Mouse (Mus musculus): ENCODE results near the gene H2afj. TPM values are rescaled to one million over a fixed set of nuclear protein-coding genes. Genes with fewer than 3 reads are reported as not detected.

H2afj gene
- polyA plus RNA-seq, 1 experiment from 2014 or later: 123 TPM

DNA sequence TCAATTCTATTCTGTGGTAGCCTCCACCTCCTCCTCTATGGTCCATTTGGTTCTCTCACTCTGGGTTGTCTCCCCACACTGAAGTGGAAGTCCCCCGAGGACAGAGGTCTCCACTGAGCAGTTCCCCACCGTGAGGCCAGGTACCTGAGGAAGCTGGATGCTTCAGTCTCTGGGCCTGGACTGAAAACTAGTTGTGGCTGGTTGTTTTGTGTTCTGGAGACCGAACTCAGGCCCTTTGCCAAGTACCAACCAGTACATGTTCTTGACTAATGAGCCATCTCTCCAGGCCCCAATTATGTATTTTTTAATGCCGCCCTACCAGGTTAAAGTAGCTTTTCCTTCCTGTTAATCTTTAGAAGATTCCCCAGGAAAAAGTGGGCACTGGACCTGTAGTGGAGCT, 44.3 kb downstream of the H2afj start:
- Histone ChIP-seq H3K9me3 (no peaks in the 10 kb centered on the region), H3K9ac (no peak overlapping the region), H3K27ac (no peak overlapping the region), H3K4me2 (replicated peaks) (no peak overlapping the region), H3K27me3 (replicated peaks) (no peaks in the 10 kb centered on the region), H3K4me1 (peaks cover 5% of the 10 kb centered on the region; the same call in 1 of the 2 replicates), H3K4me3 (no peak overlapping the region), H3K36me3 (no peaks in the 10 kb centered on the region)
- no peak for ATAC-seq (ENCODE audit: low FRiP score, low read depth)
- WGBS: 86% methylated on average over 4 of the region's 4 CpGs

DNA sequence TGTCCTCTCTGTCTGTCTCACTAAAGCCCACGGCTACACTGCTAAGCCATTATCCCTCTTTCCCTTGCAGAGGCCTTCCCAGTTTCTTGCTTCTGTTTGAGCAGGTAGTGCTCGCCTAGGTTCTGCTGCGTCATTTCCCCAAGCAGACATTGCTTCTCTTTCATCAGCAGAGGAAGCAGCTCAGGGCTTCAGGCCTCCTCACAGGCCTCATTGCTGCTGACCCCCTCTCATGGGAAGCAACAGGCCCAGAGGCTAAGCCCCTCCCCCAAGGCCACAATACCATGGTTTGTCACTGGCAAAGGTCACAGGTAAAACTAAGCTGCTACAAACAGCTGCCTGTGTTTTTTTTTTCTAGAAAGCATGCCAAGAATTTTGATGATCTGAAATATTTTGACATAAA, 44.7 kb downstream of the H2afj start:
- Histone ChIP-seq H3K27ac (no peak overlapping the region), H3K4me2 (replicated peaks) (no peak overlapping the region), H3K36me3 (no peaks in the 10 kb centered on the region)

DNA sequence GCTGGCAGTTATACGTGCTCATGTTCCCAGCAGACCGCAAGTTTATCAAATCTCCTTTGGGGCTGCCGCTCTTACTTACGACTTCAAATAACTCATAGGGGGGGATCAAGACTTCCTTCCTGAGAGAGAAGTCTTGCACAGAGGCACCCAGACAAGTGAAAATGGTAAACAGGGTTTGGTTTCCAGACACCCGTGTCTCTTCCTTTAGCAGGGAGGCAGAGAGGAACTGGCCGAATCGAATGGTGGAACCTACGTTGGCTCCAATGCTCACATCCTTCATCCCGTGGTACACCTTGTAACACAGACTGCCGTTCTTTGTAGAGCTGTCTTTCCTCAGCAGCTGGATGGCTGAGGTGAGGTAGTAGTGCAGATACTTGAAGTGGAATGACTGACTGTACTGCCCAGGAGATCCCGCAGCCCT, 46.3 kb downstream of the H2afj start:
- Histone ChIP-seq H3K36me3 (no peaks in the 10 kb centered on the region), H3K4me2 (replicated peaks) (no peak overlapping the region), H3K4me1 (peaks cover 9% of the 10 kb centered on the region), H3K9me3 (no peaks in the 10 kb centered on the region), H3K27me3 (replicated peaks) (no peaks in the 10 kb centered on the region), H3K27ac (no peak overlapping the region), H3K4me3 (no peak overlapping the region), H3K9ac (no peak overlapping the region)
- 91% methylated on average over 11 of the region's 11 CpGs for WGBS
- no peak for ATAC-seq (ENCODE audit: low FRiP score, low read depth)

More for the DNA sequence above, 44.7 kb downstream of the H2afj start:
- Histone ChIP-seq H3K27me3 (replicated peaks) (no peaks in the 10 kb centered on the region), H3K9ac (no peak overlapping the region), H3K9me3 (no peaks in the 10 kb centered on the region), H3K4me3 (no peak overlapping the region), H3K4me1 (peaks cover 9% of the 10 kb centered on the region)
- WGBS: 55% methylated on average over 3 of the region's 3 CpGs
- ATAC-seq (ENCODE audit: low FRiP score, low read depth): no peak

DNA sequence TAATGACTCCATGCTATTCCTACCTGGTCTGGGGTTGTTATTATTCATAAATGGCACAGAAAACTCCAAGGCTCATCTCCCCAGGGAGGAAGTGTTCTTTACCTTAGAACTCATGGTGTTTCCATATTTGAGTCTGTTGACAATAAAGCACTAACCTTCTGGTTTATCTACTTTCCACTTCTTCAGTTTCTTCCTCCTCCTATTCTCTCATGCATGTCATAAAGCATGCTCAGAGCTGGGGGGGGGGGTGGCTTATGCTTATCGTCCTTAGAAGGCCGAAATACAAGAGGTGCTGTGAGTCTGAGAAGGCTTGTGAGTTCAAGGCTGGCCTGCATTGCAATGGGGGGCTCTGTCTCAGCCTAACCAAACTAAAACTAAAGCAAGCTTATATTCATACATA, 47.1 kb downstream of the H2afj start:
- Histone ChIP-seq H3K27me3 (replicated peaks) (no peaks in the 10 kb centered on the region), H3K4me3 (no peak overlapping the region), H3K4me1 (peaks cover 9% of the 10 kb centered on the region), H3K27ac (no peak overlapping the region), H3K4me2 (replicated peaks) (no peak overlapping the region), H3K9me3 (no peaks in the 10 kb centered on the region), H3K9ac (no peak overlapping the region), H3K36me3 (no peaks in the 10 kb centered on the region)
- no peak for ATAC-seq (ENCODE audit: low FRiP score, low read depth)
- WGBS: 86% methylated on average over 2 of the region's 2 CpGs

DNA sequence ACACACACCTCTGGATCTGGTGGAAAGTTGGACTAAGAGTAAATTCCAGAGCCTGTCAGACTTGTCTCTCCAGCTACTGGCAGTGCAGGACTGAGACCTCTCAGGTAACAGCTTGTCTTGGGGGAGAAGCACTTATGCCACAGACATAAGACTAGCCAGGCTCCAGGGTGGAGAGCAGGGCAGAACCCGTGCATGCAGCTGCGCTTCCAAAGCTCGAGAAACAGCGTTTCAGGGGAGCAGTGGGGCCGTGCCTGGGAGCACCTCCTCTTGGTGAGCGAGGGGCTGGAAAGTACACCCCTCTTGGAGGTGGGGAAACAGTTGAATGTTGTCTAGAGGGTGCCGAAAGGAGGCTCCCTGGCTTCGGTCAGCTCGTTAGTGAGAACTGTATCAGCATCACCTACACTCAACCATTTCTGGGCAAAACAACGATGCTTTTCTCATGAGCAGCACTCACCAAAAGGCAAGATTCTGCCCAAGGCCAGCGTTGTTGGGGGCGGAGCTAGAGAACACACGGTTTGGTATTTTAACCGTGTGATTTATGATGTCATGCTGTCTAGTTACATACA, 48.1 kb downstream of the H2afj start:
- Histone ChIP-seq H3K4me1 (peaks cover 9% of the 10 kb centered on the region), H3K9ac (no peak overlapping the region), H3K27ac (no peak overlapping the region), H3K4me2 (replicated peaks) (no peak overlapping the region), H3K36me3 (no peaks in the 10 kb centered on the region), H3K4me3 (no peak overlapping the region), H3K9me3 (no peaks in the 10 kb centered on the region), H3K27me3 (replicated peaks) (no peaks in the 10 kb centered on the region)
- WGBS: 75% methylated on average over 14 of the region's 14 CpGs
- no peak for ATAC-seq (ENCODE audit: low FRiP score, low read depth)

DNA sequence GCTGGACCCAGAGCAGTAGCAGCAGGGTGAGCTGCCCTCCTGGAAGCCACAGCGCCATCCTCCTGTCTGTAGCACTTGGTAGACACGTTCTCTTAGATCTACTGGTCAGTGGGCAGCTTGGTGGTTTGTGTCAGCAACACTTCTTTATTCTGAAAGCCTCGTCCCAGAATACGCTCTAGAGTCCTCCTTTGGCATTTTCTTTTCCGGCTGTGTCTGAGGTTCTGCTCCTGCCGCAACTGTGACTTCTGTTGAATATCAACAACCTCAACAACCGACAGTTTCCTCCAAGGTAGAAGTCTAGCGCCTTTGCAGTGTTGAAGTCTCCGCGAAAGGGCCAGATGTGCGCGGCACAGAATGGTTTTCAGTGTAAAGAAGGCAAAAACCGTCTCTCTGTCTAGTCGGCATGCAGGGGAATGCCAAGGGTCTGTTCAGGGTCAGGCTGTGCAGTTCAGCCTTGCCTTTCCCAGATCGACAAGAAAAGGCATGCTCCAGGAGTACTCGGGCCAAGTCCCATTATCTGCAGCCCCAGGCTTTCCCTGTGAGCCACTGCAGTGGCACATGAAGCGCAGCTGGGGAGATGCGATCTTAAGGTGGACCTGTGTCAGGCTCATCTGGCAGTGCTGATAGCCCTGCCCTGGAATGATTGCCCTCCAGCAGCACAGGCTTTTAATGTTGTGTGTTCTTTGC, 49.3 kb downstream of the H2afj start, which contains the start of gene Art4:
TSS of gene Art4 (minus strand) at position 548 of the 687 bp plus-strand sequence.
- peaks cover 9% of the 10 kb centered on the region for H3K4me1 ChIP-seq
- H3K9ac ChIP-seq: no peak within 1 kb of the TSS
- 73% methylated on average over 18 of the region's 18 CpGs for WGBS
- H3K4me3 ChIP-seq: no peak within 1 kb of the TSS
- no peak within 1 kb of the TSS for H3K27ac ChIP-seq
- no peaks in the 10 kb centered on the region for H3K36me3 ChIP-seq
- H3K27me3 ChIP-seq (replicated peaks): no peaks in the 10 kb centered on the region
- H3K9me3 ChIP-seq: no peaks in the 10 kb centered on the region
- no peak for ATAC-seq (ENCODE audit: low FRiP score, low read depth)
- H3K4me2 ChIP-seq (replicated peaks): no peak within 1 kb of the TSS

DNA sequence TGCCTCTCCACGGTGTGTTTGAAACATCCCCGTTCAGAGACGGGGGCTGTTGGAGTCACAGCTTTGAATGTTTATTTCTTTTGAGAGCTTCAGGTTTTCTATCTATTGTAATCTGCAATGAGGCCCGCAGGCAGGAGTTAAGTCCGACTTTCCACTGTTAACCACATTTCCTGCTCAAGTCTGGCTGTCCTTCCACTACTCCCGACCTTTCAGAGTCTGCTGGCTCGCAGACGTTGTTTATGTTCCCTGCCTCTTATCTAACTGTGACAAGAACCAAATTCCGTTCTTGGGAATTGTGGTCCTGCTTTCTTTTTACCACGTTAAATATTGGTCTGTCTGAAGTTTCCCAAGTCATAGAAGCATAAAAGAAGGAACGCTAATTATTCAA, 49.8 kb downstream of the H2afj start:
- WGBS: 68% methylated on average over 11 of the region's 11 CpGs
- Histone ChIP-seq H3K4me1 (peaks cover 5% of the 10 kb centered on the region; the same call in 1 of the 2 replicates), H3K4me2 (replicated peaks) (no peak overlapping the region), H3K9ac (no peak overlapping the region), H3K27ac (no peak overlapping the region), H3K9me3 (no peaks in the 10 kb centered on the region), H3K27me3 (replicated peaks) (no peaks in the 10 kb centered on the region), H3K4me3 (no peak overlapping the region), H3K36me3 (no peaks in the 10 kb centered on the region)
- no peak for ATAC-seq (ENCODE audit: low FRiP score, low read depth)

DNA sequence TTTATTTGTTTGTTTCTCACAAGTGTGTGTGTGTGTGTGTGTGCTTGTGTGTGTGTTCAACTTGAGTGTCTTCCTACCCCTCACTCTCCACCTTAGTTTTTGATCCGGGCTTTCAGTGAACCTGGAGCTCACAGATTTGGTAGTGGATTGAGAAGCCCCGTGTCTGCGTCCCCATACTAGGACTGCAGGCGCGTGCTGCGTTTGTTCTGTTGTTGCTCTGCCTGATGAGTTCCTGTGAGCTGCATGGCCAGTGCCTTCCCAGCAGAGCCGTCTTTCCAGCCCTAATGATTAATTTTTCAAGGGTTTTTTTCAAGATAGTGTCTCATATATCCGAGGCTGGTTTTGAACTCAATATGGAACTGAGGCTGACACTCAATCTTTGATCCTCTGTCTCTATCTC, 50.4 kb downstream of the H2afj start:
- Histone ChIP-seq H3K27ac (no peak overlapping the region), H3K9me3 (no peaks in the 10 kb centered on the region), H3K4me3 (no peak overlapping the region), H3K9ac (no peak overlapping the region), H3K4me1 (peaks cover 5% of the 10 kb centered on the region; the same call in 1 of the 2 replicates), H3K36me3 (no peaks in the 10 kb centered on the region), H3K27me3 (replicated peaks) (no peaks in the 10 kb centered on the region), H3K4me2 (replicated peaks) (no peak overlapping the region)
- ATAC-seq (ENCODE audit: low FRiP score, low read depth): no peak
- WGBS: 76% methylated on average over 8 of the region's 8 CpGs

Small RNA genes lying within 50 kb of the gene (microRNA-seq; reads per million reads assigned to microRNA genes)
- gene Gm44364: not detected

Other genes with a start within 250 kb of the H2afj start
- 1.3 and 2.0 TPM in 2 replicates for gene Plbd1, start 146.3 kb upstream of the H2afj start, polyA plus RNA-seq (2016; fragmentation: Nextera tagmentation; extraction: Ambion mirVana)
- gene Gucy2c, start 26.5 kb upstream of the H2afj start, polyA plus RNA-seq (2016; fragmentation: Nextera tagmentation; extraction: Ambion mirVana): 0.20 and 0.41 TPM in 2 replicates
- 0.45 and 0.67 TPM in 2 replicates for gene Hist4h4, start 3.8 kb upstream of the H2afj start, polyA plus RNA-seq (2016; fragmentation: Nextera tagmentation; extraction: Ambion mirVana)
- gene BC049715, start 19.4 kb downstream of the H2afj start, polyA plus RNA-seq (2016; fragmentation: Nextera tagmentation; extraction: Ambion mirVana): 1.1 and 3.7 TPM in 2 replicates
- 113 and 115 TPM in 2 replicates for gene Wbp11, start 20.0 kb downstream of the H2afj start, polyA plus RNA-seq (2016; fragmentation: Nextera tagmentation; extraction: Ambion mirVana)
- gene Smco3, start 27.2 kb downstream of the H2afj start, polyA plus RNA-seq (2016; fragmentation: Nextera tagmentation; extraction: Ambion mirVana): 0.29 and 1.5 TPM in 2 replicates
- gene Art4, start 49.5 kb downstream of the H2afj start, polyA plus RNA-seq (2016; fragmentation: Nextera tagmentation; extraction: Ambion mirVana): 0.51 and 0.86 TPM in 2 replicates
- gene Mgp, start 67.6 kb downstream of the H2afj start, polyA plus RNA-seq (2016; fragmentation: Nextera tagmentation; extraction: Ambion mirVana): 8.8 and 13.0 TPM in 2 replicates
- gene Erp27, start 113.9 kb downstream of the H2afj start, polyA plus RNA-seq (2016; fragmentation: Nextera tagmentation; extraction: Ambion mirVana): not detected in 2 replicates
- gene Pde6h, start 115.6 kb downstream of the H2afj start, polyA plus RNA-seq (2016; fragmentation: Nextera tagmentation; extraction: Ambion mirVana): not detected in 2 replicates
- gene Arhgdib, start 133.7 kb downstream of the H2afj start, polyA plus RNA-seq (2016; fragmentation: Nextera tagmentation; extraction: Ambion mirVana): 21.6 and 22.7 TPM in 2 replicates